Mouse (Mus musculus): Measurements from ENCODE around the gene Stk17b.
"Not testable (repeated sequence)": the region's sequence is repeated elsewhere in the genome, so short reads cannot be mapped to it uniquely, and the experiment has no call there.

Gene Stk17b

GRCm38 (mm10) chr1:53782079-53782478, 2.9 kb downstream of the Stk17b start:
- DNase-seq (ENCODE audit: low spot score in 2 of 2) = no peak

DNA sequence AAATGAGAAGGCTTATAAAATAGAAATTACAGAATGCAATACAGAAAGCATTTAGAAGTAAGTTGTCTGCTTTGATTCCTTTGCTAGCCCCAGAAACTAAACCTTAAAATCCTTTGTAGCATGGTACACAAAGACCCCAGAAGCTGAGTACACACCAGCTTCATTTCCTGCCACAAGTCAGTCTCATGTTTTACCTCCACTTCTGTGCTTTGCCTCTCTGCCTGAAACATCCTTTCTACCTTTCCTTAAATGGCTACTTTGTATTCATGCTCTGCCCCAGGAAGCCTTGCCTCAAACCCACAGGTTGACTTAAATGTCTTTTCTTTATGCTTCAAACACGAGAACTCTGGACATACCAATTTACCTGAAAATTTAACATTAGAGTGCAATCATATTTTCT, 3.7 kb downstream of the Stk17b start:
- DNase-seq (ENCODE audit: low spot score in 2 of 2) = no peak

GRCm38 (mm10) chr1:53776176-53776905, 8.7 kb downstream of the Stk17b start:
- no peak for DNase-seq (ENCODE audit: low spot score in 2 of 2)

GRCm38 (mm10) chr1:53775545-53775944, 9.5 kb downstream of the Stk17b start:
- no peak for DNase-seq (ENCODE audit: low spot score in 2 of 2)

- no peak for DNase-seq (ENCODE audit: low spot score in 2 of 2)
These were observed 10.0 kb downstream of the Stk17b start for GRCm38 (mm10) chr1:53775036-53775435.

- DNase-seq (ENCODE audit: low spot score in 2 of 2) = no peak
These were observed 10.5 kb downstream of the Stk17b start for GRCm38 (mm10) chr1:53774571-53774970.

DNA sequence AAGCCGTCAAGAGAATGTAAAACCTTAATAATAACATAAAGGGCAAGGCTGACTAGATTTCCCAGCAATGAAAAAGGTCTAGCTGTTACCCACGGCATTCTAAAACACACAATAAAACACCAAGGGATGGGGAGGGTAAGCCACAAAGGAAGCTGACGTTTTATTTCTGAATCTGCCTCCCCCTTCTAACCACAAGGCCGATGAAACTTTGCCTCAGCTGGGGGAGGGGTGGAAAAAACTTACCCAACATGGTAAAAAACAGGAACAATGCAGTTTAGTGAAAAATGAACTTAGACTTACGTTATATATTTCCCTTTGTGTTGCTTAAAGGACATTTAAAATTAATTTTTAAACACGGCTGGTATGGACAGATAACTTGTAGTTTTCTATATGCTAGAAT, 11.0 kb downstream of the Stk17b start:
- DNase-seq (ENCODE audit: low spot score in 2 of 2) = no peak

- DNase-seq (ENCODE audit: low spot score in 2 of 2) = no peak
These were observed 12.1 kb downstream of the Stk17b start for GRCm38 (mm10) chr1:53772967-53773366.

DNA sequence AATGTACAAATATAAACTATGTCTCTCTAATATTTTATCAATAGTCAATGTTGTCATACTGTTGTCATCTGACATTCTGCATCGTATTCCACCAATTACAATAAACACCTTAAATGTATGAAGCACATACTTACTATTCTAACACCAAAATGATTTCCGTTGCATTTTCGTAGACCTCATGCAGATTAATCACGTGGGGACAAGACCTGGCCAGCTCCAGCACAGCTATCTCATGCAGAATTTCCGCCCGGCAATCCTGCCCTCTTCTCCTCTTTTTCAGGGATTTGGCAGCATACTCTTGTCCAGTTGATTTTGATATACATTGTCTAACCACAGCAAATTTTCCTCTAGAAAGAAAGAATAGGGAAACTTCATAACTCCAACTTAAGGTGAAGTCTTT, 13.5 kb downstream of the Stk17b start:
- no peak for DNase-seq (ENCODE audit: low spot score in 2 of 2)

GRCm38 (mm10) chr1:53766112-53766511, 18.9 kb downstream of the Stk17b start:
- DNase-seq (ENCODE audit: low spot score in 2 of 2) = no peak

DNA sequence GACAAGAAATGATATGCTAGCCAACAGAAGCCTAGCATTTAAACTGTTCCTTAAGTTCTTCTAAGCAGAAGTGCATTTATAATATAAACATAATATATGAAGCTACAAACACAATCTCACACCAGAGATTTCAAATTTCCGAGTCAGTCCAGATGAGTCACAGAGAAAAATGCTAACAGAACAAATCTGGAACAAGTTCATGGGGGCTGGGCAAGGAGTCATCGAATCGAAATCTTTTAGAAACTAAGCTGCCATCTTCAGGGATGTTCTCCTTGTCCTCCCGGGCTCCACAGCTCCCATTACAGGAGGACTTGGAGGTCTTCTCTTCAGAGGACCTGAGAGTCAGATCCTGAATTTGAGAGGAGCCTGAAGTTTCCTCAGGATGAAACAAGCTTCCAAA, 27.7 kb downstream of the Stk17b start:
- DNase-seq (ENCODE audit: low spot score in 2 of 2) = no peak

GRCm38 (mm10) chr1:53753501-53753900, 31.5 kb downstream of the Stk17b start:
- not testable (repeated sequence) for DNase-seq (ENCODE audit: low spot score in 2 of 2)

DNA sequence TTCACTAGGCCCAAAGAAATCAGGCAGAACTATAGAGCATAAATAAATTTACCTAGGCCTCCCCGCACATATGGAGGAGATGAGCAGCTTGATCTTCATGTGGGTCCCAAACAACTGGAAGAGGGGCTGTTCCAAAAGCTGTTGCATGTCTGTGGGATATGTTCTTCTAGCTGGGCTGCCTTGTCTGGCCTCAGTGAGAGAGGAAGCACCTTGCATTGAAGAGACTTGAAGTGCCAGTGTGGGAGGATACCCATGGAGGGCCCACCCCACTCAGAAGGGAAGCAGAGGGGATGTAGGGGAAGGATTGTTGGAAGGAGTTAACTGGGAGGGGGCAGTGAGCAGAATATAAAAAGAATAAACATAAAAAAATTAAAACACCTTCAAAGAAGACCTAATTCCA, 33.9 kb downstream of the Stk17b start:
- DNase-seq (ENCODE audit: low spot score in 2 of 2) = no peak

DNA sequence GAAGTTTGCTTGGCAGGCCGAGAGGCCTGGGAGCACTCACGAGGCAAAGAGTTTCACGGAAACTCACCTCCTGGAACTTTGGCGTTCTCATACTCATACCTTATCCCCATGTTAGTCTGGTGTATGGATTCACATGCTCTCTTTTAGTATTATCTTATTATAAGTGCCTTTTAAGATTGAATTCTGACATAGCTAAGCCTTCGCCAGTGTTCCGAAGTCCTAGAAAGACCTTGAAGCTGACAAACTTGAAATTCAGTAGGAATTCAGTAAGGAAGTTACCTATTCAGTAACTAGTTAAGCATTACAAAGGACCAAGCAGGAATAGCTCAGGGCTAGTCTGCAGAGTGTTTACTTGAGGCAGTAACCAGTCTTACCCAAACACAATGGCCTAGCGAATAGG, 34.3 kb downstream of the Stk17b start:
- not testable (repeated sequence) for DNase-seq (ENCODE audit: low spot score in 2 of 2)

GRCm38 (mm10) chr1:53749881-53750385, 35.1 kb downstream of the Stk17b start:
- not testable (repeated sequence) for DNase-seq (ENCODE audit: low spot score in 2 of 2)

DNA sequence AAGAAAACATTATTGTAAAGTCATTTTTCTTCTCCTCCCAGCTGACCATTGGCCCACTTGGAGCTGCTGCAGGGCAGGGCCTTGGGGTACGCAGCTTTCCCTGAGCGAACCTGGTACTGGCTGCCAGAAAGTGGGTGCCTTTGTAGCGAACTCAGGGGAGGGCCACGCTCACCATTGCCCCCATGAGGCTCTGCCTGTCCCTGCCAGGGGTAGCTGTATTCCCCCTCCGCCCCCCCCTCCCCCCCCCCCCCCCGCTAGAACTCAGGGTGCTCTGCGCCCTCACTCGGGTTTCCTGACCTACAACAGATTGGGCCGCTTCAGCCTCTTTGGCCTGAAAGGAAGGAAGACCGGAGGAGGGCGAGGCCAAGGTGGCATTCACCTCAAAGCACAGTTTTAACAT, 36.5 kb downstream of the Stk17b start:
- no peak for DNase-seq (ENCODE audit: low spot score in 2 of 2)

- DNase-seq (ENCODE audit: low spot score in 2 of 2) = no peak
These were observed 39.0 kb downstream of the Stk17b start for GRCm38 (mm10) chr1:53746001-53746400.

DNA sequence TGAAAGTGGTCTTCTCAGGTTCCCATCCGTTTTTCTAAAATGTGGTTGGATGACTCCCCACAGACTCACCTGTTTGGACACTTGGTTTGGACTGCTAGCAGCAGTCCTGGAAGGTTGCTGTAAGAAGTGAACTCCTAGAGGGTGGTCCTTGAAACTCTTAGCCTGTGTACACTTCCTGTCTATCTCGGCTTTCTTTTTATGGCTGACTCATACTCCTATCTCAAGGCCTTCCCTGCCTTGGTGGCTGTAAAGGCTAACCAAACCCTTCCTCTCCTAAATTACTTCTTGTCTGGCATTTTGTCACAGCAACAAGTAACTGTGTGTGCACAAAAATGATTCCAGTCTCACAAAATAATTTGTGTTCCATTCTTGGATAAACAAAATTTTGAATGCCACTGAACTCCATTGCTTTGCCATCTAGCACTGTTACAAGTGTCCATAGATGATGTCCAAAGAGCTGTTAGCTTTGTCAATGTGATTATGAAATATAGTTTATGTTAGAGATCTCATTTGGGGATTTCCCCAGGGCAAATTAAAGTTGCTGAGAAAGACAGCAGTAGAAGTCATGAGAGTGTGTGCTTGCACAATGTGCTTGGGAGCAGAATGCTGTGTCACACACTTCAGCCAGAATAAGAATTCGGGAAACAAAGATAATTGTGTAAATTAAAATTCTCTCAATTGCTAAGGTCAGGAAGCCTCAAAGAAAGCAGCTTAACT, 43.1 kb downstream of the Stk17b start:
- no peak for DNase-seq (ENCODE audit: low spot score in 2 of 2)

GRCm38 (mm10) chr1:53740777-53741336, 44.2 kb downstream of the Stk17b start:
- DNase-seq (ENCODE audit: low spot score in 2 of 2) = no peak

DNA sequence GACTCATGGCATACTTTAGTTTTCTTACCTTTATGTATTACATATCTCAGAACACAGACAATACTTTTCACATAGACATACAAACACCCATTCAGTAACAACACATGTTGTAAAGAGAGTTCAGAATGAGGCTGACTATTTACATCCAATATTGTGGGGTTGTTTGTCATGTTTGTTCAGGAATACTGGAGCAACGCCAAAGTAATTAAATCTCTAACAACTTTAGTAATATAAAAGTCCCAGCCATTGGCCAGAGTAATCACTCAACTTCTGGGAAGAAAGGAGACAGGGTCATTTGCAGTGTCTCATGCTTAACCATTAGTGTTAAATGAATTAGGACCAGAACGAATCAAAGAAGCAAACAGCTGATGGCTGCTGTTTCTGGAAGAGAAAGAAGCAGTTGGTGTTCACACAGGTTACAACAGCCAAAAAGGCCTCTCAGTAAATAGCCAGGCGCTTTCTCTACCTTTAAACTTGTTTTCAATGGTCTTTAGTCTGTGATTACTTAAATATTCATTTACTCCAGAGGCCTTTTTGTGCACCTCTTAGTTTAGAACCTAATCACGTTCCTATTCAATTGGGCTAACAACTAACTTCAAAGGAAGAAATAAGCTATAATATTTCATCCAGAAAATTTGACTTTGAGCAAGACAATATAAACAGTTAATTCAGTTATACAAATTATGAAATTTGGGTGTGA, 44.8 kb downstream of the Stk17b start:
- DNase-seq (ENCODE audit: low spot score in 2 of 2) = not testable (repeated sequence)

DNA sequence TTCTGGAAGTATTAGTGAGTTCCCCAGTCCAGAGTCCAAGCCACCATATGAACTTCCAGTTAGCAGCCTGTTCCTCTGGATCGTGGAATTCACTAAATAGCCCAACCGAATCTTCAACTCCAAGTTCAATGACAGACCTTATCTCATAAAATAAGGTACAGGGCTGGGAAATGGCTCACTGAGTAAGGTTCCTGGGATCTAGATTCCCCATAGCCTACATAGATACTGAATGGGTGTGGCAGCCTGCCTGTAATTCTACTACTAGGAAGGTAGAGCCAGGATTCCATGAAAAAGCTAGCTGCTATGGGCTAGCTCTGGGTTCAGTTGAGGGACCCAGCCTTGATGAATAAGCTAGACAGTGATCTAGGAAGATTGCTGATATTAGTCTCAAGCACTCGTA, 48.4 kb downstream of the Stk17b start:
- no peak for DNase-seq (ENCODE audit: low spot score in 2 of 2)
